Mouse (Mus musculus): ENCODE results near the gene Adamts8. TPM values are rescaled to one million over a fixed set of nuclear protein-coding genes. Genes with fewer than 3 reads are reported as not detected.

Adamts8 gene
- polyA plus RNA-seq, 1 experiment from 2014 or later: 3.0 TPM

DNA sequence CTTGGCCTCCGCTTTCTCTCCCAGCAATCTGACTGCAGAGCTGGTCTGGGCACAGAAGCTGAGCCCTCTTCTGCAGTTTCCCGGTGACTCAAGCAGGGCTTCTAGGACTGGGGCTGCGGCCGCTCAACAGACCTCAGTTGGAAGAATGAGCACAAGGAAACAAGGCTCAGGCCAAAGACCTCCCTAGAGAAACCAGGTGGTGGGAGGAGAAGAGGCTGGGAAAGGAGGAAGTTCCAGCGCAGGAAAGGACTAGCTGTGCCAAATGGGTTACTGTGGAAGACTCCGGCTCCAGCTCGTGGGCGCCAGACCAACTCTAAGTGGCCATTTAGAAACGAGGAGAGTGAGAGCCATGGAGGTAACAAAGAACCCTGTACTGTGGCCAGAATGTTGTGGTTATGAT lies 22.7 kb upstream of the Adamts8 start:
- Histone ChIP-seq H3K36me3 (replicated peaks; ENCODE audit: control insufficient read depth, insufficient read depth) (no peaks in the 10 kb centered on the region), H3K4me3 (replicated peaks; ENCODE audit: low read length) (no peak overlapping the region), H3K9ac (no peak overlapping the region), H3K9me3 (ENCODE audit: control insufficient read depth, low read length) (no peaks in the 10 kb centered on the region), H3K27ac (no peak overlapping the region), H3K4me2 (replicated peaks) (peak overlapping the region; percentile 91; the same call in 1 of the 2 replicates), H3K27me3 (ENCODE audit: control insufficient read depth, insufficient read depth, low read length) (peaks cover 22% of the 10 kb centered on the region), H3K4me1 (replicated peaks; ENCODE audit: control insufficient read depth, insufficient read depth, low read length) (peaks cover 9% of the 10 kb centered on the region; the same call in 1 of the 2 replicates)
- ATAC-seq (ENCODE audit: low FRiP score): no peak
- no peak for DNase-seq (ENCODE audit: low spot score)
- WGBS: 86% methylated on average over 9 of the region's 9 CpGs

DNA sequence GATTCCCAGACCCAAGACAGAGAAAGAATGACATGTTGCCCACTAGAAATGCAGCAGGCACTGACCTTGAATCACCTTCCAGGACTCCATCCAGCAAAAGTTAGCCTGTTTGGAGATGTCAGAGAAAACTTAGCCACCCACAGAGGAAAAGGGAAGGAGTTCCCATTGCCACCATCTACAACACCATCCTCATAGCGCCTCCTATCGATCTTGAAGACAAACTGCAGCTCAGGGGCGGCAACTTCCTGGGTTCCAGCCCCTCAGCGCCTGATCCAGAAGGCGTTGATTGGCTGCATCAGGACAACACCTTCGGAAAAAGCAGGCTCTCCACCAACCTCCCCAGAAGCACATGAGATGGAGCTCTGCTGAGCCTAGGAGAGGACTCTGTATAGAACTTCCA lies 21.6 kb upstream of the Adamts8 start:
- Histone ChIP-seq H3K27me3 (ENCODE audit: control insufficient read depth, insufficient read depth, low read length) (peaks cover 22% of the 10 kb centered on the region), H3K4me2 (replicated peaks) (peak overlapping the region; percentile 91), H3K27ac (no peak overlapping the region), H3K4me1 (replicated peaks; ENCODE audit: control insufficient read depth, insufficient read depth, low read length) (peaks cover 9% of the 10 kb centered on the region; the same call in 1 of the 2 replicates), H3K9me3 (ENCODE audit: control insufficient read depth, low read length) (no peaks in the 10 kb centered on the region), H3K36me3 (replicated peaks; ENCODE audit: control insufficient read depth, insufficient read depth) (no peaks in the 10 kb centered on the region), H3K4me3 (replicated peaks; ENCODE audit: low read length) (no peak overlapping the region; the same call in 1 of the 2 replicates), H3K9ac (no peak overlapping the region)
- whole genome bisulfite sequencing: 31% methylated on average over 6 of the region's 6 CpGs
- DNase-seq (ENCODE audit: low spot score) (no peak), ATAC-seq (ENCODE audit: low FRiP score) (no peak)

DNA sequence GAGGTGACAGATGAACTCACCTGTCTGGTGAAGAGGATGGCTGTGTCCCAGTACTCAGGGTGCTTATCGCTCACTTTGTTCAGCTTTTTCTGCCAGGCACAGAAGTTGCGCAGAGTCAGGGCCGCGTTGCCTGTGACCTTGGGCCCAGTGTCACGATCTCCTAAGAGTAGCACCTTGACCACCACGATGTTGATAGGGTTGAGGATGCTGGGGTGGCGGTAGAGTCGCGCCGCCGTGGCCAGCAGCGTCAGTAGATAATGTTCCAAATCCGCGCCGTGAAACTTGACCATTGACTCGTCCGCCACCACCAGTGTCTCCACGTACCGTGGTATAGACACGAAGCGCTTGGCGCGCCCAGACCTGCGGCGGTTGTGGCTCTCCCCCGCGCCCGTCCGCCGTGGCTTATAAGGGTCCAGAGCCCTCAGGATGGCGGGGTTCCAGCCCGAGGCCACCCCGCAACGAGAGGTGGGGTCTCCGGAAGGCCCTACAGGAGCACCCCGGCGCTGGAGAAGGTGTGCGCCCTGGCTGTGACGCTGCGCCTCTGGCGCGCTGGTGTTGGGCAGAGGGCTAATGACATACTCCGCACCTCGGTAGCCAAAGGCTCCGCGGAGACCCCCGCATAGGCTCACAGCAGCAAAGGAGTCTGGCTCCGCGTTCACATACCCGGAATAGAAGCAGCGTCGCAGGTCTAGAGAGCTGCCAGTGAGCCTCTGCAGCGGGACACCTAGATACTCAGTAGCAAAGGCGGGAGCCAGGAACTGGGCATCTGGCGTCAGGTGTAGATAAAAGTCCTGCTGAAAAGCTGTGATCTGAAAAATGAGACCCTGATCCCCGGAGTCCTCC lies 20.9 kb upstream of the Adamts8 start:
- peak; percentile 47 for DNase-seq (ENCODE audit: low spot score)
- Histone ChIP-seq H3K27me3 (ENCODE audit: control insufficient read depth, insufficient read depth, low read length) (peaks cover 22% of the 10 kb centered on the region), H3K9ac (peak overlapping the region; percentile 60), H3K4me1 (replicated peaks; ENCODE audit: control insufficient read depth, insufficient read depth, low read length) (peaks cover 9% of the 10 kb centered on the region; the same call in 1 of the 2 replicates), H3K4me3 (replicated peaks; ENCODE audit: low read length) (peak overlapping the region; percentile 54), H3K27ac (no peak overlapping the region), H3K4me2 (replicated peaks) (peak overlapping the region; percentile 91), H3K36me3 (replicated peaks; ENCODE audit: control insufficient read depth, insufficient read depth) (no peaks in the 10 kb centered on the region), H3K9me3 (ENCODE audit: control insufficient read depth, low read length) (no peaks in the 10 kb centered on the region)
- ATAC-seq (ENCODE audit: low FRiP score): peak; percentile 37; the same call in 1 of the 2 replicates
- WGBS: 4% methylated on average over 56 of the region's 56 CpGs

DNA sequence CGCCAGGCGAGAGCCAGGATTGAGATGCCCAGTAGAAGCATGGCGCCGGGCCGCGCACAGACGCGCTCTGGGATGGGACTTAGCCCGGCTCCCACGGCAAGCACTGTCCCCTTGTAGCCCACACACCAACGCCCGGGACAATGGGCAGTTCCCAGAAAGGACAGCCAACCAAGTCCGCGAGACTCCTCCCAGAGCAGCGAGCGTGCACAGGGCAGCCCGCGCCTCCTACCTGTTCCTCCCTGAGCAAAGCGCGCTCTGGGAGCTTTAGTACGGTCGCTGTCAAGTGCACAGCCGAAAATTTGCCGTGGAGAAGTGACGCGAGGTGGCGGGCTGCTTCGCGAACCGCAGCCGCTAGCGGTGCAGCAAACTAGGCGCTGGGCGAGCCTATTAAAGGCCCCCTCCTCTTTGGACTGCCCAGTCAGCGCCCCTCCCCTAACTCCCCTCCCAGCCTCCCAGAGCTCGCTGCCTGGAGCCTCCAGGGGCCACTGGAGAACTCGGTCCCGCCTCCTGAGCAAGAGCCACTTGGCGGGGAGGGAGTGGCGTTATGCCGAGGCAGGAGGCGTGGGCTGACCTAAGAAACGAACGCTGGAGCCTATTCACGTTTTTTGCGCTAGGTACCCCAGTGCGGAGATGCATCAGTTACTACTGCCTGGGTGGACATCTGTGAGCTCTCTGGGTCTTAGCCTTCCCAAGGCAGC lies 20.0 kb upstream of the Adamts8 start, which contains the start of gene Adamts15:
TSS of gene Adamts15 (minus strand) at position 256 of the 698 bp plus-strand sequence.
- Histone ChIP-seq H3K9ac (peak within 1 kb of the TSS; percentile 60), H3K27me3 (ENCODE audit: control insufficient read depth, insufficient read depth, low read length) (peaks cover 22% of the 10 kb centered on the region), H3K4me2 (replicated peaks) (peak within 1 kb of the TSS; percentile 91), H3K36me3 (replicated peaks; ENCODE audit: control insufficient read depth, insufficient read depth) (no peaks in the 10 kb centered on the region), H3K4me3 (replicated peaks; ENCODE audit: low read length) (peak within 1 kb of the TSS; percentile 54), H3K4me1 (replicated peaks; ENCODE audit: control insufficient read depth, insufficient read depth, low read length) (peaks cover 9% of the 10 kb centered on the region; the same call in 1 of the 2 replicates), H3K27ac (no peak within 1 kb of the TSS), H3K9me3 (ENCODE audit: control insufficient read depth, low read length) (no peaks in the 10 kb centered on the region)
- under 1% methylated on average over 46 of the region's 47 CpGs for WGBS
- DNase-seq (ENCODE audit: low spot score): peak; percentile 59
- ATAC-seq (ENCODE audit: low FRiP score): peak; percentile 68

DNA sequence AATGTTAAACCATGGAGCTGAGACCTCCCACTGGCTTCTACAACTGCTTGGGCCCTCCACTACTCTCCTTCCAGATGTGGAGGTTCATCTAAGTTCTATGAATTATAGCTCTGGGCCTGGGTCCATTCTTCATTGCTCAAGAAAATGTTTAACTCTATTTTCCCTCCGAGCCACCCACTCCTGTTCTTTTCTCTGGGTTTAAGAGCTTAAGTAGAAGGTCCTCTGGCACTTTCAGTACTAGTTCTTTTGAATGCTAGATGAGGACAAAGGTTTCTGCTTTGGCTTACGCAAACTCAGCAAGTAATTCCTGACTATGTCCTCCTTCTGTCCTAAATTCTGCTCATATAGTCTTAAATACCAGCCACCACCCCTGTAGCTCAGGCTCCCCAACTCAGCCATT lies 13.6 kb upstream of the Adamts8 start:
- H3K9ac ChIP-seq: no peak overlapping the region
- no peak overlapping the region for H3K27ac ChIP-seq
- no peaks in the 10 kb centered on the region for H3K4me1 ChIP-seq (replicated peaks; ENCODE audit: control insufficient read depth, insufficient read depth, low read length)
- H3K9me3 ChIP-seq (ENCODE audit: control insufficient read depth, low read length): no peaks in the 10 kb centered on the region
- H3K27me3 ChIP-seq (ENCODE audit: control insufficient read depth, insufficient read depth, low read length): no peaks in the 10 kb centered on the region
- WGBS: 95% methylated on average over 2 of the region's 2 CpGs
- no peak overlapping the region for H3K4me2 ChIP-seq (replicated peaks)
- H3K36me3 ChIP-seq (replicated peaks; ENCODE audit: control insufficient read depth, insufficient read depth): no peaks in the 10 kb centered on the region
- DNase-seq (ENCODE audit: low spot score): no peak
- no peak overlapping the region for H3K4me3 ChIP-seq (replicated peaks; ENCODE audit: low read length)
- ATAC-seq (ENCODE audit: low FRiP score): no peak

DNA sequence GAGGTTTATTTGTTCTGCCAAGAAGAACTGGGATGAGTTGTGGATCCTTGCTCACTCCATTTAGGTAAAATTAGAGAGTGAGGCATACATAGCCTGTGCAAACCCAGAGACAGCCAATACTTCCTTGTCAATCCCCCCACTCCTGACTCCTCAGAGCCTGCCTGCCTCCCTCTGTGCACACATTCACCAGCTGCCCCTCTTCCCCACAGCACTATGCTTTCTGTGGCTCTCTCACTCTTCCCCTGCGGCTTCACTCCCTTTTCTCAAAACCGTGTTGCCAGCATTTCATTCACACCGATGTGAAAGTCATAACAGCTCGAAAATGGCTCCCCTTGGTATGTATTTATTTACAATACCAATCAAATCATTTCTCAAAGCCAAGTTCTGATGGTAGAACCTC lies 10.0 kb upstream of the Adamts8 start:
- H3K4me2 ChIP-seq (replicated peaks): no peak overlapping the region
- H3K9me3 ChIP-seq (ENCODE audit: control insufficient read depth, low read length): no peaks in the 10 kb centered on the region
- no peak overlapping the region for H3K4me3 ChIP-seq (replicated peaks; ENCODE audit: low read length)
- no peaks in the 10 kb centered on the region for H3K4me1 ChIP-seq (replicated peaks; ENCODE audit: control insufficient read depth, insufficient read depth, low read length)
- DNase-seq (ENCODE audit: low spot score) (no peak), ATAC-seq (ENCODE audit: low FRiP score) (no peak)
- H3K27me3 ChIP-seq (ENCODE audit: control insufficient read depth, insufficient read depth, low read length): no peaks in the 10 kb centered on the region
- 72% methylated on average over 4 of the region's 4 CpGs for WGBS
- no peak overlapping the region for H3K9ac ChIP-seq
- H3K36me3 ChIP-seq (replicated peaks; ENCODE audit: control insufficient read depth, insufficient read depth): no peaks in the 10 kb centered on the region
- no peak overlapping the region for H3K27ac ChIP-seq

DNA sequence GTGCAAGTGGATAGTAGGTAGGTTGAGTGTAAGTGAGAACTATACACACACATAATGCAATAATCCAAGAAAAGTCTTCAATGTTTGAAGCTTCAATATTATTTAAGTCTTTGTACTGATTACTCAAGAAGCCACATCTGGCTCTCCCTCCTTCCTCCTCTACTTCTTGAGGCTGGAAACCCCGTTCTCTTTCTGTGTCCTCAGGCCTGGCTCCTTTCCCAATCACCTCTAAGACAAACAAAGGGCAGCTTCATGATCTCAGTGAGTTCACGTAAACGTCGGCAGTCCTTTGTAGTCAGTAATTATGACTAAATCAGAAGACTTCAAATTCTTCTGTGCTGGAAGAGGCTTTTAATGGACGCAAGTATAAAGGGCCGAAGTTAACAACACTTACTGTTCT lies 7.5 kb upstream of the Adamts8 start:
- 68% methylated on average over 6 of the region's 6 CpGs for WGBS
- Histone ChIP-seq H3K4me2 (replicated peaks) (no peak overlapping the region), H3K4me3 (replicated peaks; ENCODE audit: low read length) (no peak overlapping the region), H3K36me3 (replicated peaks; ENCODE audit: control insufficient read depth, insufficient read depth) (no peaks in the 10 kb centered on the region), H3K4me1 (replicated peaks; ENCODE audit: control insufficient read depth, insufficient read depth, low read length) (no peaks in the 10 kb centered on the region), H3K9me3 (ENCODE audit: control insufficient read depth, low read length) (no peaks in the 10 kb centered on the region), H3K27ac (no peak overlapping the region), H3K27me3 (ENCODE audit: control insufficient read depth, insufficient read depth, low read length) (no peaks in the 10 kb centered on the region), H3K9ac (no peak overlapping the region)
- DNase-seq (ENCODE audit: low spot score) (no peak), ATAC-seq (ENCODE audit: low FRiP score) (no peak)

DNA sequence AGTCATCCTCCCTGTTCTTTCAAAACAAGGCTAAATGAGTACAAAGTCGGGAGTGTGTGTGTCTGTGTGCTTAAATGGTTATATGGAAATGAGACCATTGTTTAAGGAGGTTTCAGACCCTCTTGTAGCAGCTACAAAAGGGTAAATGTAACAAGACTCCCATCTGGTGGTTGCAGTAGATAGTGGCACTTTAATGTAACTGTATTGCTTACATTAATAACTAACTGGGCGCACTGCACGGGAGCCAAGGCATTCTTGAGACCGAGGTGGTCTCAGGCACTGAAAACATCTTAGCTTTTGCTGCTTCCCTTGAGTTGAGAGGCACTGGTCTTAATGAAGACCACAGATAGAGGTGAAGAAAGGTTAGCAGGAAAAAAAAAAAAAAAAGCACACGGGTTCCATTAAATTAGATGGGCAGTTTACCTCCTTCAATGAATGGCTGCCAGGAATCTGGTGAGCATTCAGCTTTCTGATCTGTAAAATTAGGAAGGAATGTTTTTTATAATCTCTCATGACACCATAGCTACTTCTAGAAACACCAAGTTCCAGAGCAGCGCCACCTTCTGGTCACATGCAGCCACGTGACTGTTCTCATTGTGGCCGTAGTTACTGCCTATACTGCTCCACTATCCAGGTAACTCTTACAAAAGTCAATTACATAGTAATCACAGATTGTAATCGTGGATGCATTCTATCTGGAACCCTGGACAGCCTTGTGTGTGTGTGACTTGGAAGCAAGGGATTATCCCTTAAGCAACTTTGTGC lies 5.5 kb upstream of the Adamts8 start:
- peak; percentile 82; the same call in 1 of the 2 replicates for ATAC-seq (ENCODE audit: low FRiP score)
- Histone ChIP-seq H3K27ac (no peak overlapping the region), H3K4me3 (replicated peaks; ENCODE audit: low read length) (no peak overlapping the region), H3K9me3 (ENCODE audit: control insufficient read depth, low read length) (no peaks in the 10 kb centered on the region), H3K36me3 (replicated peaks; ENCODE audit: control insufficient read depth, insufficient read depth) (no peaks in the 10 kb centered on the region), H3K4me1 (replicated peaks; ENCODE audit: control insufficient read depth, insufficient read depth, low read length) (no peaks in the 10 kb centered on the region), H3K4me2 (replicated peaks) (peak overlapping the region; percentile 24; the same call in 1 of the 2 replicates), H3K9ac (no peak overlapping the region), H3K27me3 (ENCODE audit: control insufficient read depth, insufficient read depth, low read length) (peaks cover 15% of the 10 kb centered on the region)
- 35% methylated on average over 9 of the region's 9 CpGs for WGBS
- peak; percentile 89 for DNase-seq (ENCODE audit: low spot score)

All from hindbrain, embryonic 14.5 days (tissue).